Comparison of ENCODE assay signal across 1 mouse cellular context in the genomic region with DNA sequence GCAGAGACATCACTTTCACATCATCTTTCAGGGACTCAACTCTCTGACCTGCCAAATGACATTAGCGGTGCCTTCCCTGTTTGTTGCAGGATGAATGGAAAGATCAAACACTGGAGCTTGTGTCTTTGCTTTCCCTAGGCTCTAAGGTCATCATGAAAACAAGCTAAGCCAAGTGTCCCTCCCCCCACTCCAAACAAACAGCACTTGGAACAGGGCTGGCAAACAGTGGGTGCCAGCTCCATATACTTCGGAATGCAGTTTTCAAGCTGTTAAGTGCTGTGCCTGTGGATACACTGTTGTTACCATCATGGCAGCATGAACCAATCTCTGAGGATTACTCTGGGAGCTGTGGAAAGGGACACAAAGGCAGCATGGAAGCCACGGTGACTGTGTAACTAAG.
TF ChIP-seq lines count a peak whose summit lies in the region.

No protein-coding gene starts in this region.

TF ChIP-seq in MEL, 35 proteins besides CTCF, POLR2A, EP300 and RAD21 (continued from another document):
- TF ChIP-seq KAT2A (conservative IDR thresholded peaks at IDR 0.05; ENCODE audit: low read depth, low read length): no peak
- no peak for TF ChIP-seq MAX (IDR thresholded peaks at IDR 0.05; ENCODE audit: low read length)
- no peak for TF ChIP-seq SIN3A (IDR thresholded peaks at IDR 0.05; ENCODE audit: low read length)
- TF ChIP-seq UBTF (IDR thresholded peaks at IDR 0.05; ENCODE audit: borderline replicate concordance, insufficient read depth, low read depth, low read length): no peak
- no peak for TF ChIP-seq POLR2AphosphoS5 (IDR thresholded peaks at IDR 0.05; ENCODE audit: borderline replicate concordance, low read depth, low read length)
- TF ChIP-seq USF2 (IDR thresholded peaks at IDR 0.05; ENCODE audit: borderline replicate concordance in 1 of 2, insufficient read depth in 1 of 2, low read depth in 1 of 2, low read length in 2 of 2): no peak
- no peak for TF ChIP-seq SMC3 (IDR thresholded peaks at IDR 0.05; ENCODE audit: low read depth, low read length)
- TF ChIP-seq CHD1 (IDR thresholded peaks at IDR 0.05; ENCODE audit: low read depth, low read length): no peak
- no peak for TF ChIP-seq GABPA (IDR thresholded peaks at IDR 0.05; ENCODE audit: low read depth, low read length)
- no peak for TF ChIP-seq NRF1 (IDR thresholded peaks at IDR 0.05; ENCODE audit: insufficient read depth, low read depth, low read length, poor library complexity, severe bottlenecking)
